Mouse (Mus musculus) ES-E14 (cell line): Measurements from ENCODE around the gene Phf7. TPM values are rescaled to one million over a fixed set of nuclear protein-coding genes. Genes with fewer than 3 reads are reported as not detected.

Experiments used
- DNase-seq: peaks from one replicate; pipeline ENCODE4 v3.0.0-alpha.2; 2013; ENCODE audit warnings: low read depth, low spot score
- H3K27ac ChIP-seq: 2 replicates; pipeline ENCODE4 v1.5.1; 2012; ENCODE audit warnings: low read depth, mild to moderate bottlenecking, low read length, moderate library complexity, mixed read lengths; ENCODE audit not compliant: poor library complexity, insufficient read depth, severe bottlenecking
- H3K36me3 ChIP-seq: 2 replicates; pipeline ENCODE4 v1.6.1; 2012; ENCODE audit warnings: mild to moderate bottlenecking, low read length, moderate library complexity, mixed read lengths; ENCODE audit not compliant: control insufficient read depth, poor library complexity, insufficient read depth, severe bottlenecking
- H3K4me1 ChIP-seq, 2 experiments: fragments of 150-350 bp in 1 of 2; sonication (generic) in 1 of 2; 2 replicates each; pipeline ENCODE4 v1.6.1; 2012; ENCODE audit warnings: low read length in 2 of 2, mild to moderate bottlenecking in 1 of 2, mixed read lengths in 1 of 2; ENCODE audit not compliant: control insufficient read depth in 2 of 2, insufficient read depth in 2 of 2, poor library complexity in 1 of 2
- H3K4me3 ChIP-seq, 2 experiments: fragments of 150-350 bp in 1 of 2; sonication (generic) in 1 of 2; 2 replicates each; pipeline ENCODE4 v1.5.1; 2012; ENCODE audit warnings: low read length in 2 of 2, low read depth in 1 of 2, mild to moderate bottlenecking in 1 of 2, mixed read lengths in 1 of 2; ENCODE audit not compliant: insufficient read depth in 1 of 2, poor library complexity in 1 of 2, severe bottlenecking in 1 of 2
- H3K9ac ChIP-seq: 2 replicates; pipeline ENCODE4 v1.6.1; 2012; ENCODE audit warnings: low read depth, mild to moderate bottlenecking, low read length, mixed read lengths; ENCODE audit not compliant: poor library complexity, insufficient read depth, severe bottlenecking
- H3K9me3 ChIP-seq: fragments of 150-350 bp; sonication (generic); 2 replicates; pipeline ENCODE4 v1.6.1; 2012; ENCODE audit warnings: low read depth, mild to moderate bottlenecking, low read length; ENCODE audit not compliant: control insufficient read depth, insufficient read depth
- CHD2 ChIP-seq: IDR thresholded peaks from 2 replicates; pipeline ENCODE4 v1.6.1; 2014; ENCODE audit warnings: mild to moderate bottlenecking, low read depth, low read length, inconsistent platforms
- HCFC1 ChIP-seq: IDR thresholded peaks from 2 replicates; pipeline ENCODE4 v1.6.1; 2012; ENCODE audit warnings: low read length, inconsistent platforms, borderline replicate concordance; ENCODE audit not compliant: insufficient read depth
- MAFK ChIP-seq: IDR thresholded peaks from 2 replicates; pipeline ENCODE4 v1.6.1; 2014; ENCODE audit warnings: mild to moderate bottlenecking, low read depth, low read length, inconsistent platforms; ENCODE audit not compliant: insufficient read depth
- ZC3H11A ChIP-seq: IDR thresholded peaks from 2 replicates; pipeline ENCODE4 v1.6.1; 2012; ENCODE audit warnings: low read depth, mild to moderate bottlenecking, inconsistent platforms, low read length, borderline replicate concordance
- ZNF384 ChIP-seq: IDR thresholded peaks from 2 replicates; pipeline ENCODE4 v1.6.1; 2012; ENCODE audit warnings: low read depth, low read length, inconsistent platforms
- in situ Hi-C, 2 experiments: fragments of 600-800 bp; cut with MboI; formaldehyde crosslinking; loops; one replicate each; pipeline ENCODE4 v1.15.1; 2025; ENCODE audit warnings: low sequenced_read_pairs in 2 of 2, inconsistent platforms in 1 of 2; ENCODE audit not compliant: unreplicated experiment in 2 of 2
- total RNA-seq: library from RNA; depleted of rRNA; stranded (reverse); fragments of 300-350 nt; gene quantifications from 2 replicates; pipeline ENCODE4 v1.2.3, GENCODE M21; 2012

The Phf7 gene
- total RNA-seq, 1 experiment: 5.3 TPM

DNA sequence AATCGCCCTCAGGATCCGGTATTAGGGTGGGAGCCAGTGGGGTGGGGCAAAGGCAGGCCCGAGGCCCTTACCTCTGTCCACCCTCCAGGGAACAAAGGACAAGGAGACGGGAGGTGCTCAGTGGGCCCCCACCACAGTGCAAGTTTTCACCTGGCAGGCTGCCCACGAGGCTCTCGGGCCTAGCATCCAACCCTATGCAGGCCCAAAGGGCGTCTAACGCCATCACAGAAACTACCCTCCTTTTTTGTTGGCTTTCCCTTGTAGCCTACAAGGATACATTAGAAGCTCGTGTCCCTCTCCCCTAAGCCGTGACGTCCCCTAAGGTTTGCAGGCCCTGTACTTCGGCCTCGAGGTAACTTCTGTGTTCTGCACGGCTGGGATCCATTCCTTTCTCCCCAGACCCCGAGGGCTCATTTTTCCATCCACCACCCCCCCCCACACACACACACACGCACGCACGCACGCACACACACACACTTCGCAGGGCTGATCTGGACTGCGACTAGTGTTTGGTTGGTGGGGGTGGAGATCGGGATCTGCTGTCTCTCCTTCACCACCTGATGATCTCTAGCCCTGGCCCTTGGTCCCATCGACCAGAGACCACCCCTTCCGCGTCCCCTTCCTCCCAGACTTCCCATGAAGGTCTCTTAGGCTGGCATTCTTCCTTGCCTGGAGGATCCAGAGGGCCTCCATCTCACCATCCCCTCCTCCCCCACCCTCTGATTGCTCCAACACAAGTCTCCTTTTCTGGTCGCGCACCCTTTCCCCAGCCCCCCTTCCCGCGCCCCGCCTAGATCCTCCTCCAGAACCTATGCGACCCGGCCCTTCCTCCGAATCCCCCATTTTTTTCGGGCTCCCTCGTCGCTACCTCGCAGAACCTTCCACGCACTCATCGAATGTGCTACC, 45.3 kb downstream of the Phf7 start:
- Histone ChIP-seq H3K27ac (peak overlapping the region; percentile 82), H3K36me3 (peaks cover 27% of the 10 kb centered on the region), H3K4me1 (peaks cover 2 to 7% of the 10 kb centered on the region in 2 experiments; a peak in 2 of 4 replicates), H3K9me3 (no peaks in the 10 kb centered on the region), H3K4me3 (peak overlapping the region; percentile 90 to 98), H3K9ac (peak overlapping the region; percentile 99)
- no peak for DNase-seq
- in situ Hi-C loops: no loop called here
- TF ChIP-seq ZNF384 (no peak), CHD2 (no peak), MAFK (no peak), ZC3H11A (no peak), HCFC1 (no peak)

DNA sequence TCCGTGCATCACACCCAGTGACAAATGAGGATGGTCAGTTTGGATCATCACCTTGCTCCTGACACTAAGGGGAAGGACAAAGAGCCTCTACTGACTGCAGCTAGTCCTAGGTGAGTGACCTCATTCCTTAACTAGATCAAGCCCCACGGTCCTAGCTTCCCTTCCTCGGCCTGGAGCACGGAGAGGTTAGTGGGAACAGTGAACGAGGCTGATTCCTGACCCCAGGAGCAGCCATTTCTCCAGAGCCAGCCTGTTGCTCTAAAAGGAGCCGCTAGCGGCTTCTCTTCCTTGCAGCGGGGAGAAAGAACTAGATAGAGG, 45.9 kb downstream of the Phf7 start:
- DNase-seq: no peak
- Histone ChIP-seq H3K9ac (peak overlapping the region; percentile 99), H3K4me1 (peaks cover 2 to 7% of the 10 kb centered on the region in 2 experiments; a peak in 2 of 4 replicates), H3K36me3 (peaks cover 32% of the 10 kb centered on the region), H3K4me3 (peak overlapping the region; percentile 90 to 98), H3K27ac (no peak overlapping the region), H3K9me3 (no peaks in the 10 kb centered on the region)
- in situ Hi-C loops: no loop called here
- TF ChIP-seq MAFK (no peak), ZC3H11A (no peak)

DNA sequence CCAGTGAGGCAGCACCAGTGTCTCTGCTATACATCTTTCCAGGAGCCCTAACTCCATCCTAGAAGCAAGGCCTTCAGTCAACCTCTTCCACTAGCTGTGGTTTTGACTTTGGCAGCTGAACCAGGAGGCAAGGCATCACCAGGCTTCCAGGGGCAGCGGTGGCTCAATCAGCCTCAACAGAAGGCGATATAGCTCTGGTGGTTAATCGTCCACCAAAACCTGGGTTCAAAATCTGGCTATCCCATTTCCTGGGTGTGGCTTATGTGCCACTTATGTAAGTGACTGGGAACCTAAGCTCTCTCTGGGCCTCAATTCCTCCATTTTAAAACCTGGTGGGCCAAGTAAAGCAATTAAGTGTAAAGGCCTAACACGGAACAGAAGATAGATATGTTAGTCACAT, 46.3 kb downstream of the Phf7 start:
- no peak overlapping the region for H3K27ac ChIP-seq
- H3K4me3 ChIP-seq: peak overlapping the region; percentile 90 to 98
- in situ Hi-C loops: no loop called here
- no peak for DNase-seq
- peaks cover 2 to 7% of the 10 kb centered on the region in 2 experiments; a peak in 2 of 4 replicates for H3K4me1 ChIP-seq
- TF ChIP-seq MAFK (no peak), HCFC1 (no peak), CHD2 (no peak), ZC3H11A (no peak), ZNF384 (no peak)
- H3K36me3 ChIP-seq: peaks cover 32% of the 10 kb centered on the region
- no peaks in the 10 kb centered on the region for H3K9me3 ChIP-seq
- peak overlapping the region; percentile 99; the same call in 1 of the 2 replicates for H3K9ac ChIP-seq

DNA sequence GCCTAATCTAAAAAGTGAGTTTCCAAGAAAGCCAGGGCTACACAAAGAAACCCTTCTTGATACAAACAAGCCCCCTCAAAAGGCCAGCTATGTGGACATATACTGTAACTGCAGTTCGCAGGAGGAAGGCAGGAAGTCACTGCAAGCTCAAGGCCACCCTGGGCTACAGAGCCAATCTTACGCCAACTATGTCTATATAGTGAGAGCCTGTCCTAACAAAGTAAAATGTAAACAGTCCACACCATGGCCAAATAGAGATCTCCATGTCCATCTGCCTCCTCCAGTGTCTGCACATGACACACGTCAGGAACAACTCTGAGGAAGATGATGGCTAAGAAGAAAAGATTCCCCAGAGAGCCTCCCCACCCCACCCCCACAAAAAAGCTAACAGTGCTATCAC, 51.1 kb downstream of the Phf7 start:
- Histone ChIP-seq H3K4me3 (no peak overlapping the region), H3K27ac (no peak overlapping the region), H3K36me3 (peaks cover 42% of the 10 kb centered on the region), H3K9me3 (no peaks in the 10 kb centered on the region), H3K9ac (no peak overlapping the region), H3K4me1 (peaks cover 2 to 5% of the 10 kb centered on the region in 2 experiments; a peak in 2 of 4 replicates)
- TF ChIP-seq CHD2: no peak
- no peak for TF ChIP-seq MAFK
- TF ChIP-seq ZC3H11A: no peak
- TF ChIP-seq HCFC1: no peak
- TF ChIP-seq ZNF384: no peak
- in situ Hi-C loops: no loop called here
- no peak for DNase-seq
